Mouse (Mus musculus) megakaryocyte, embryonic 14.5 days (primary cell): Measurements from ENCODE around the gene Saxo1.

ENCODE experiments used
- FLI1 ChIP-seq: IDR thresholded peaks from 2 replicates; pipeline ENCODE4 v1.6.1; 2012; ENCODE audit warnings: low read length, inconsistent platforms, mixed read lengths
- GATA1 ChIP-seq: IDR thresholded peaks from 3 replicates; pipeline ENCODE4 v1.6.1; 2012; ENCODE audit warnings: mixed read lengths, low read length, inconsistent platforms, borderline replicate concordance

DNA sequence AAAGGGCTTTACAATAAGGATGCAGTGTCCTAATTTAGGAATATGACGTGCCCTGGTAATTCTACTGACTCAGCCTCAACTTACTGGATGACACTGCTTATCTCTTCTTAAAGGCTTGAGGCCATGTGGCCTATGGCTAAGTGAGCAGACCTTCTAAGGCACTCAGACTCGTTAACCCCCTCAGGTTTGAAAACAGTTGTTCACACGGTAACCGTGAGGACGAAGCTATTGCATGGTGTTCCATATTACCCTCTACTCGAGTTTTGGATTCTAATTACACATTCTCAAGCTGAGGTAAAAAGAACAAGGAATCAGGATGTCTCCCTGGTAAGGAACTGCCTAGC is 16.8 kb upstream of the Saxo1 start:
- TF ChIP-seq FLI1 (no peak), GATA1 (no peak)
